Mouse (Mus musculus) CH12.LX (cell line): ENCODE data around the gene Lrp6. TPM values are rescaled to one million over a fixed set of nuclear protein-coding genes. Genes with fewer than 3 reads are reported as not detected.
A peak's percentile ranks its signal among the peaks of the same experiment; 100 is the strongest.

Experiments
- DNase-seq: peaks from one replicate; pipeline ENCODE4 v3.0.0-alpha.2; 2013; ENCODE audit errors: extremely low read depth
- H3K27ac ChIP-seq: 2 replicates; pipeline ENCODE4 v1.5.1; 2012; ENCODE audit warnings: low read depth, mild to moderate bottlenecking, control low read depth, moderate library complexity; ENCODE audit not compliant: insufficient read depth
- H3K27me3 ChIP-seq: replicated peaks from 2 replicates; pipeline ENCODE3; 2012; ENCODE audit warnings: inconsistent platforms
- H3K36me3 ChIP-seq, 2 experiments: replicated peaks in 1 of 2; 2 replicates each; pipeline versions ENCODE3 to v1.6.1; 2012; ENCODE audit warnings: inconsistent platforms in 1 of 2, low read length in 1 of 2, mild to moderate bottlenecking in 1 of 2, mixed read lengths in 1 of 2, moderate library complexity in 1 of 2; ENCODE audit not compliant: control insufficient read depth in 1 of 2, insufficient read depth in 1 of 2
- H3K4me1 ChIP-seq, 2 experiments: 2 replicates each; pipeline ENCODE4 v1.6.1; 2012; ENCODE audit warnings: inconsistent platforms in 1 of 2, moderate library complexity in 1 of 2; ENCODE audit not compliant: insufficient read depth in 2 of 2, control insufficient read depth in 1 of 2
- H3K4me2 ChIP-seq: 2 replicates; pipeline ENCODE4 v1.6.1; 2012; ENCODE audit warnings: low read depth, mild to moderate bottlenecking, control low read depth; ENCODE audit not compliant: poor library complexity, insufficient read depth, severe bottlenecking
- H3K4me3 ChIP-seq, 3 experiments: fragments of 150-350 bp in 1 of 3; sonication (generic) in 1 of 3; replicated peaks in 1 of 3; 2 replicates each; pipeline versions ENCODE3 to v1.5.1; 2011 to 2012; ENCODE audit warnings: low read depth in 2 of 3, low read length in 2 of 3, mild to moderate bottlenecking in 2 of 3, moderate library complexity in 2 of 3, control low read depth in 1 of 3, improper control_type of control experiment in 1 of 3, inconsistent platforms in 1 of 3, mixed read lengths in 1 of 3; ENCODE audit not compliant: poor library complexity in 1 of 3
- H3K79me2 ChIP-seq: replicated peaks from 2 replicates; pipeline ENCODE4 v1.6.1; 2012; ENCODE audit warnings: mild to moderate bottlenecking, moderate library complexity; ENCODE audit not compliant: control insufficient read depth, poor library complexity, insufficient read depth, severe bottlenecking; ENCODE audit errors: extremely low read depth
- H3K9ac ChIP-seq: 2 replicates; pipeline ENCODE4 v1.6.1; 2012; ENCODE audit warnings: low read depth, mild to moderate bottlenecking, control low read depth, moderate library complexity; ENCODE audit not compliant: insufficient read depth
- H3K9me3 ChIP-seq: replicated peaks from 2 replicates; pipeline ENCODE3; 2012; ENCODE audit warnings: low read length, inconsistent platforms, mixed read lengths
- BHLHE40 ChIP-seq: IDR thresholded peaks from 2 replicates; pipeline ENCODE4 v1.6.1; 2011; ENCODE audit warnings: mild to moderate bottlenecking, low read depth, low read length, improper control_type of control experiment
- E2F4 ChIP-seq: IDR thresholded peaks from 2 replicates; pipeline ENCODE4 v1.6.1; 2011; ENCODE audit warnings: low read depth, low read length, improper control_type of control experiment; ENCODE audit not compliant: insufficient replicate concordance
- ELF1 ChIP-seq: IDR thresholded peaks from 2 replicates; pipeline ENCODE4 v1.6.1; 2014; ENCODE audit warnings: low read depth, mild to moderate bottlenecking, inconsistent platforms, low read length, improper control_type of control experiment
- GABPA ChIP-seq: IDR thresholded peaks from 2 replicates; pipeline ENCODE4 v1.6.1; 2012; ENCODE audit warnings: low read depth, low read length, improper control_type of control experiment, inconsistent platforms; ENCODE audit not compliant: insufficient replicate concordance
- HCFC1 ChIP-seq: IDR thresholded peaks from 2 replicates; pipeline ENCODE4 v1.6.1; 2012; ENCODE audit warnings: low read depth, mild to moderate bottlenecking, inconsistent platforms, low read length, improper control_type of control experiment
- JUN ChIP-seq: IDR thresholded peaks from 2 replicates; pipeline ENCODE4 v1.6.1; 2011; ENCODE audit warnings: low read depth, mild to moderate bottlenecking, low read length, improper control_type of control experiment, moderate library complexity; ENCODE audit not compliant: insufficient read depth
- KAT2A ChIP-seq: IDR thresholded peaks from 2 replicates; pipeline ENCODE4 v1.6.1; 2012; ENCODE audit warnings: low read length, improper control_type of control experiment, inconsistent platforms; ENCODE audit not compliant: insufficient replicate concordance
- MAFK ChIP-seq: IDR thresholded peaks from 2 replicates; pipeline ENCODE4 v1.6.1; 2011; ENCODE audit warnings: low read length, improper control_type of control experiment; ENCODE audit not compliant: insufficient replicate concordance
- MAZ ChIP-seq: IDR thresholded peaks from 2 replicates; pipeline ENCODE4 v1.6.1; 2012; ENCODE audit warnings: low read depth, mild to moderate bottlenecking, inconsistent platforms, low read length, improper control_type of control experiment, moderate library complexity
- MEF2A ChIP-seq: IDR thresholded peaks from 2 replicates; pipeline ENCODE4 v1.6.1; 2014; ENCODE audit warnings: low read depth, mild to moderate bottlenecking, inconsistent platforms, low read length, improper control_type of control experiment, borderline replicate concordance
- MYC ChIP-seq: IDR thresholded peaks from 2 replicates; pipeline ENCODE4 v1.6.1; 2011; ENCODE audit warnings: low read depth, mild to moderate bottlenecking, improper control_type of control experiment, low read length
- NELFE ChIP-seq: IDR thresholded peaks from 2 replicates; pipeline ENCODE4 v1.6.1; 2011; ENCODE audit warnings: low read depth, low read length, improper control_type of control experiment
- POLR2AphosphoS2 ChIP-seq: IDR thresholded peaks from 2 replicates; pipeline ENCODE4 v1.6.1; 2011; ENCODE audit warnings: low read depth, low read length, improper control_type of control experiment
- RCOR1 ChIP-seq: conservative IDR thresholded peaks from 2 replicates; pipeline ENCODE4 v1.6.1; 2012; ENCODE audit warnings: low read depth, mild to moderate bottlenecking, inconsistent platforms, low read length, improper control_type of control experiment
- SIN3A ChIP-seq: IDR thresholded peaks from 2 replicates; pipeline ENCODE4 v1.6.1; 2012; ENCODE audit warnings: low read length, improper control_type of control experiment, inconsistent platforms
- SMC3 ChIP-seq: IDR thresholded peaks from 2 replicates; pipeline ENCODE4 v1.6.1; 2011; ENCODE audit warnings: low read depth, low read length, improper control_type of control experiment
- TBP ChIP-seq: conservative IDR thresholded peaks from 2 replicates; pipeline ENCODE4 v1.6.1; 2011; ENCODE audit warnings: low read depth, low read length, improper control_type of control experiment
- TCF12 ChIP-seq: IDR thresholded peaks from 2 replicates; pipeline ENCODE4 v1.6.1; 2014; ENCODE audit warnings: low read depth, mild to moderate bottlenecking, inconsistent platforms, low read length, improper control_type of control experiment
- USF1 ChIP-seq: IDR thresholded peaks from 2 replicates; pipeline ENCODE4 v1.6.1; 2014; ENCODE audit warnings: low read depth, mild to moderate bottlenecking, inconsistent platforms, low read length, improper control_type of control experiment
- ZC3H11A ChIP-seq: IDR thresholded peaks from 2 replicates; pipeline ENCODE4 v1.6.1; 2012; ENCODE audit warnings: low read depth, mild to moderate bottlenecking, inconsistent platforms, low read length, improper control_type of control experiment
- ZKSCAN1 ChIP-seq: IDR thresholded peaks from 2 replicates; pipeline ENCODE4 v1.6.1; 2012; ENCODE audit warnings: low read depth, inconsistent platforms, low read length, improper control_type of control experiment, borderline replicate concordance
- ZMIZ1 ChIP-seq: IDR thresholded peaks from 2 replicates; pipeline ENCODE4 v1.6.1; 2012; ENCODE audit warnings: low read depth, mild to moderate bottlenecking, inconsistent platforms, low read length, improper control_type of control experiment
- ZNF384 ChIP-seq: IDR thresholded peaks from 2 replicates; pipeline ENCODE4 v1.6.1; 2012; ENCODE audit warnings: low read depth, low read length, improper control_type of control experiment, inconsistent platforms
- dilution Hi-C: fragments of 300-500 bp; cut with MboI; formaldehyde crosslinking; loops from 2 replicates; pipeline ENCODE4 v1.14.3; 2020; ENCODE audit warnings: low sequenced_read_pairs; ENCODE audit not compliant: extremely low pct_unique_long_range_greater_than_20kb, extremely low pct_ligation_motif_present
- in situ Hi-C: fragments of 300-500 bp; cut with MboI; formaldehyde crosslinking; loops from 3 replicates; pipeline ENCODE4 v1.14.3; 2019; ENCODE audit warnings: low sequenced_read_pairs, low pct_ligation_motif_present, low pct_unique_long_range_greater_than_20kb, mixed read lengths
- polyA plus RNA-seq: library from polyadenylated mRNA; unstranded; fragments of >175 nt; gene quantifications from 2 replicates; pipeline ENCODE4 v1.2.1, GENCODE M21; 2012; ENCODE audit warnings: low read depth; ENCODE audit not compliant: insufficient read length
- total RNA-seq, 2 experiments: library from RNA; depleted of rRNA; stranded (reverse); fragments of 300-350 nt in 1 of 2; fragments of >200 nt in 1 of 2; gene quantifications; 2 replicates each; pipeline ENCODE4 v1.2.3; 2012 to 2014

Lrp6 gene
- total and polyA plus RNA-seq, 3 experiments: 12.4 to 15.6 (median 13.3) TPM

DNA sequence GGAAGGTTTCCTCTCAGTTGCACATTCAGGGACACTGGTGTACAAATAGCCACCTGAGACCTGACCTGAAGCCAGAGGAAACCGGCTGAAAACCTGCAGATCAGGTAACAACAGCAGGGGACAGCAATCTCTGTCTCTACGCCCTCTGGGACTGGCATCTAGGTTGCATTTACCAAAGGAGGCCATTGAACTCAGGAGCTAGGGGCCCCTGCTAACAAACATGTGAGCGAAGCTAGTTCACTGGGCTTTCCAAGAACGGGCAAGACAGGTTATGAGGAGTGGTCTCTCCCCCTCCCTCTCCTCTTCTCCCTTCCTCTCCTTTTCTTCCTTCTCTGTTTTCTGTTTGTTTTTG is 152.3 kb downstream of the Lrp6 start:
- peaks cover 4 to 27% of the 10 kb centered on the region in 2 experiments; a peak in 3 of 4 replicates for H3K4me1 ChIP-seq
- H3K9ac ChIP-seq: no peak overlapping the region
- in situ Hi-C loops: no loop called here
- peak overlapping the region; percentile 90 for H3K4me2 ChIP-seq
- H3K4me3 ChIP-seq: peak overlapping the region; percentile 21 to 38 (median 31)
- dilution Hi-C loops: no loop called here
- no peak for DNase-seq
- H3K36me3 ChIP-seq: no peaks in the 10 kb centered on the region
- TF ChIP-seq NELFE (no peak), KAT2A (no peak)
- TF ChIP-seq, all 38 proteins: peak for 0
- Histone ChIP-seq H3K27me3 (peaks cover 5% of the 10 kb centered on the region), H3K27ac (no peak overlapping the region), H3K79me2 (no peaks in the 10 kb centered on the region), H3K9me3 (no peaks in the 10 kb centered on the region)

DNA sequence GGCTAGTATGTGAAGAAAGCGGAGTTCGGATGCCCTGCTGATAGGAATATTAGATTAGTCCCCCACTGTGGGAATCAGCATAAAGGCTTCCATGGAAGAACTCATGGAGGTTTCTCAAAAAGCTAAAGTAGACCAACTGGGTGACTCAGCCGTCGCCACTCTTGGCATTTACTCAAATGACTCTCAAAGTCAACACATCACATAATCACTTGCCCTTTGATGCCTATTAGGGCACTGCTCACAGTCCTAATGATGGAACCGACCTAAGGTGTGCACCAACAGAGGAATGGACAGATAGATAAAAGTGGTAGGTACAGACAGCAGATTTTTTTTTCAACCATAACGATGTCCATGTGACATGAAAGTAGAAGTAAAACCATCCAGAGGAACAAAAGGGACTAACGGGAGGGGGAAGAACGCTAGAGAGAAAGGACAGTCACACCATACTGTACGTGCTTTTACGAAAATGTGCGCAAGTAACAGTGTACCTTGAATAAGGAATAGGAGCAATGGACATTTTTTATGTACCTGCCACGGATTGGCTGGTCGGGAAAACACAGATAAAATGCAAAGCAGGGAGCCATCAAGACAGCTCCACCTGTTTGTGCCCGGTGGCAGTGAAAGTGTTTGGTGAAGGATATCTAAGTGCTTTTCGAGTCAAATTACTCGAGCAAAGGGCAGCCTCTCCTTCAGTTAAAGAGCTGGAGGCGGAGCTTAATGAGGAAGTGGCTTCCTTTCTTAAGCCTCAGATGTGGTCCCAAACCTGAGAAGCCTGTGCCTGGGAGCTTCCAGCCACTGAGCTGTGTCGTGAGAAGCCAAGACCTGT is 152.8 kb downstream of the Lrp6 start:
- H3K27me3 ChIP-seq: peaks cover 5% of the 10 kb centered on the region
- no peaks in the 10 kb centered on the region for H3K36me3 ChIP-seq
- H3K79me2 ChIP-seq: no peaks in the 10 kb centered on the region
- H3K4me3 ChIP-seq: peak overlapping the region; percentile 21 to 38 (median 31)
- dilution Hi-C loops (no loop called here), in situ Hi-C loops (no loop called here)
- H3K27ac ChIP-seq: no peak overlapping the region
- peak; percentile 66 for DNase-seq
- no peaks in the 10 kb centered on the region for H3K9me3 ChIP-seq
- TF ChIP-seq SIN3A (0 out of 2 replicates have a peak, but pooled peaks have one; percentile 36), ELF1 (peak; percentile 75), ZNF384 (peak; percentile 50; the same call in 1 of the 2 replicates), JUN (no peak), ZMIZ1 (no peak), BHLHE40 (peak; percentile 30; the same call in 1 of the 2 replicates)
- peaks cover 4 to 25% of the 10 kb centered on the region in 2 experiments; a peak in 3 of 4 replicates for H3K4me1 ChIP-seq
- 0 out of 2 replicates have a peak overlapping the region, but pooled peaks have one; percentile 19 for H3K9ac ChIP-seq
- H3K4me2 ChIP-seq: peak overlapping the region; percentile 90

- in situ Hi-C loops (no loop called here), dilution Hi-C loops (no loop called here)
- Histone ChIP-seq H3K4me1 (peaks cover 0 to 5% of the 10 kb centered on the region in 2 experiments; a peak in 1 of 4 replicates), H3K79me2 (no peaks in the 10 kb centered on the region), H3K9ac (no peak overlapping the region), H3K9me3 (no peaks in the 10 kb centered on the region), H3K36me3 (no peaks in the 10 kb centered on the region), H3K4me2 (no peak overlapping the region), H3K4me3 (no peak overlapping the region), H3K27ac (no peak overlapping the region), H3K27me3 (peaks cover 5% of the 10 kb centered on the region)
- DNase-seq: no peak
- TF ChIP-seq HCFC1: no peak
- TF ChIP-seq ZKSCAN1: no peak
- TF ChIP-seq SIN3A: no peak
- no peak for TF ChIP-seq USF1
- no peak for TF ChIP-seq TCF12
- no peak for TF ChIP-seq E2F4
- TF ChIP-seq KAT2A: no peak
- no peak for TF ChIP-seq MEF2A
- no peak for TF ChIP-seq POLR2AphosphoS2
- TF ChIP-seq MYC: no peak
- no peak for TF ChIP-seq MAZ
- TF ChIP-seq RCOR1: no peak
- TF ChIP-seq GABPA: no peak
- no peak for TF ChIP-seq ZC3H11A
- TF ChIP-seq ELF1: no peak
- TF ChIP-seq SMC3: no peak
- TF ChIP-seq BHLHE40: no peak
- no peak for TF ChIP-seq MAFK
- TF ChIP-seq TBP: no peak
Observed at GRCm38 (mm10) chr6:134407226-134407625, 159.5 kb downstream of the Lrp6 start.
